Mouse (Mus musculus) kidney, postnatal 14 days (tissue): ENCODE measurements at regions not wholly inside any gene's neighbourhood (a gene's known extent, or its start where the extent isn't known, plus 50 kb on each side); places are given as distances from the start of the nearest gene placed in this dataset.

ENCODE experiments used
- DNase-seq: peaks from one replicate; pipeline ENCODE4 v3.0.0; 2022; ENCODE audit warnings: mixed read lengths

DNA sequence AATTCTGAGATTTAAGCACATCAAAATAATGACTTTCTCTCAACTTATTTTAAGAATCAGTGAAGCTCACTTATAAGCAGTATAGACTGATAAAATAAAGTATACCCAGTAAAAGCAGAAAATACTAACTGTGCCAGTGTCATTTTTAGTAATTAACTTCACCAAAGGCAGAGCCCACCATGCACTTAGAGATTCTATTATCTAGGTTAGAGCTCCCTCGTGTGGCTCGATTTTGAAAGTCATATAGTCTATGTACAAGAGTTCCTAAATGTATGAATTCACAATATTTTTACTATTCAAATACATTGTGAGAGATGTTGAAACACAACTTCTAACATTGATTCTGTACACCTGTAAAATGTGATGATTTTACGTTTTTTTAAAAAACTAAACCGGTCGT lies 589.3 kb downstream of the Kcnj3 start:
- peak; percentile 8 for DNase-seq

DNA sequence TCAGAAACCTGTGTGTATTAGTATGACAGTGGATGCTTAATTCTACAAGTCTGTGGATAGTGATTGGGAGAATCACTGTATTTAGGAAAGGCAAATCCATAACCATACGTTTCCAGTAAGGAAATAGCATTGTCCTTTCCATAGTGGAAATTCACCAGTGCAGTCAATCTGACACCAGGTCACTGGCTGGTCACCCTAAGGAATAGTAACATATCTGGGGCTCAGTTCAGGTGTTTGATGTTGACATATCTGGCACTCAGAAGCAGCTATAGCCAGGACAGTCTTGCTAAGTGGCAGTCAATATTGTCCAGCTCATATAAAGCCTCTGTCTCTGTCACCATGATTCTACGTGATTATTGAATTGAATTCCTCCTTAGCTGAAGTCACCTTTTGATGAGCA lies 593.2 kb downstream of the Kcnj3 start:
- DNase-seq, result no peak
